Mouse (Mus musculus) neutrophil, adult 65 days (primary cell): ENCODE results near the gene Tent5d. TPM values are rescaled to one million over a fixed set of nuclear protein-coding genes. Genes with fewer than 3 reads are reported as not detected.

ENCODE experiments used
- total RNA-seq: library from RNA; stranded (reverse); gene quantifications from 2 replicates; pipeline ENCODE4 v1.2.4, GENCODE M21; 2023

Gene Tent5d
- 0.93 TPM in 1 of 2 replicates, not detected in the other for total RNA-seq

GRCm38 (mm10) chrX:107792290-107792689, at the start of gene Tent5d:
TSS of gene Tent5d (plus strand) at chrX:107792590.

GRCm38 (mm10) chrX:107816218-107816554, 23.8 kb downstream of the Tent5d start, which contains the start of gene 2610002M06Rik:
TSS of gene 2610002M06Rik (minus strand) at chrX:107816334.

Other genes with a start within 250 kb of the Tent5d start
- gene Tbx22, start 124.6 kb upstream of the Tent5d start, total RNA-seq = not detected in 2 replicates
- 4.7 and 5.8 TPM in 2 replicates for gene 2610002M06Rik, start 23.7 kb downstream of the Tent5d start, total RNA-seq
- gene Gm732, start 155.9 kb downstream of the Tent5d start, total RNA-seq = not detected in 2 replicates